Mouse (Mus musculus) forebrain, embryonic 12.5 days (tissue): Measurements from ENCODE around the gene Endod1. TPM values are rescaled to one million over a fixed set of nuclear protein-coding genes. Genes with fewer than 3 reads are reported as not detected.
A peak's percentile ranks its signal among the peaks of the same experiment; 100 is the strongest.
"Not testable (repeated sequence)": the region's sequence is repeated elsewhere in the genome, so short reads cannot be mapped to it uniquely, and the experiment has no call there.

Source experiments
- ATAC-seq: fragments of 200-750 bp; cut with Nextera tagmentation; 2 replicates; pipeline ENCODE4 v1.8.0; 2017; ENCODE audit warnings: moderate TSS enrichment; ENCODE audit not compliant: low FRiP score
- H3K27ac ChIP-seq: fragments of 300-500 bp; sonication (generic); 2 replicates; pipeline ENCODE4 v1.5.1; 2016; ENCODE audit warnings: mild to moderate bottlenecking
- H3K27me3 ChIP-seq: fragments of 300-500 bp; sonication (generic); 2 replicates; pipeline ENCODE4 v1.6.1; 2016; ENCODE audit warnings: mild to moderate bottlenecking
- H3K36me3 ChIP-seq: fragments of 300-500 bp; sonication (generic); replicated peaks from 2 replicates; pipeline ENCODE4 v1.6.1; 2016; ENCODE audit warnings: mild to moderate bottlenecking
- H3K4me1 ChIP-seq: fragments of 300-500 bp; sonication (generic); 2 replicates; pipeline ENCODE4 v1.6.1; 2016
- H3K4me2 ChIP-seq: fragments of 300-500 bp; sonication (generic); 2 replicates; pipeline ENCODE4 v1.6.1; 2016; ENCODE audit warnings: mild to moderate bottlenecking, moderate library complexity
- H3K4me3 ChIP-seq: fragments of 300-500 bp; sonication (generic); replicated peaks from 2 replicates; pipeline ENCODE4 v1.5.1; 2016; ENCODE audit warnings: mild to moderate bottlenecking
- H3K9ac ChIP-seq: fragments of 300-500 bp; sonication (generic); 2 replicates; pipeline ENCODE4 v1.6.1; 2016; ENCODE audit warnings: mild to moderate bottlenecking
- H3K9me3 ChIP-seq: fragments of 300-500 bp; sonication (generic); 2 replicates; pipeline ENCODE4 v1.6.1; 2016
- WGBS: fragments of 180-500 bp; shearing (Covaris S2); methylation state at CpG from one replicate; pipeline ENCODE4 v1.1.7; 2016; 5-methylcytosine and 5-hydroxymethylcytosine counted together
- polyA plus RNA-seq: library from polyadenylated mRNA; unstranded; fragments of >200 nt; fragmentation: Nextera tagmentation; extraction: Ambion mirVana; gene quantifications from 2 replicates; pipeline ENCODE4 v1.2.1, GENCODE M21; 2016

The Endod1 gene
- polyA plus RNA-seq, 1 experiment from 2014 or later: 6.9 TPM

DNA sequence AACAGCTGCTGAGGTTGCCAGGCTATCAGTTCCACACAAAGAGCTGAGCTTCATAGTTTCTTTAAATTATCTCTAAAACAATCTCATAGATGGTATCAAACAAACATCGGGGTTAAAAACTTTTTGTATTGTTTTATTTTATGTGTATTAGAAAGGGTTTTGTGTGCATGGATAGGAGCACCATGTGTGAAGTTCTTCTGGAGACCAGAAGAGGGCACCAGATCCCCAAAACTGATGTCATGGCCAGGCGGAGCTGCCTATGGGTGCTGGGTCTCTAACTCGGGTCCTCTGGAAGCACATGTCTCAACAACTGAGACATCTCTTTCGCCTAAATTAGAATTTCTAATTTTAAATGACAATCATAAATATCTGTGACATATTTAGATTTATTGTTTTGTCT is 32.9 kb downstream of the Endod1 start:
- H3K4me3 ChIP-seq: no peak overlapping the region
- H3K4me1 ChIP-seq: no peaks in the 10 kb centered on the region
- H3K36me3 ChIP-seq: no peaks in the 10 kb centered on the region
- ATAC-seq: no peak
- no peaks in the 10 kb centered on the region for H3K9me3 ChIP-seq
- H3K9ac ChIP-seq: no peak overlapping the region
- H3K27ac ChIP-seq: no peak overlapping the region
- WGBS: 58% methylated on average over 4 of the region's 4 CpGs
- no peak overlapping the region for H3K4me2 ChIP-seq
- no peaks in the 10 kb centered on the region for H3K27me3 ChIP-seq

GRCm38 (mm10) chr9:14345866-14346265 is 35.4 kb downstream of the Endod1 start:
- H3K9me3 ChIP-seq, H3K4me2 ChIP-seq, ATAC-seq, H3K36me3 ChIP-seq, H3K4me3 ChIP-seq, H3K4me1 ChIP-seq, H3K9ac ChIP-seq, H3K27me3 ChIP-seq, H3K27ac ChIP-seq: not testable (repeated sequence)
- 89% methylated on average over 4 of the region's 4 CpGs for WGBS

DNA sequence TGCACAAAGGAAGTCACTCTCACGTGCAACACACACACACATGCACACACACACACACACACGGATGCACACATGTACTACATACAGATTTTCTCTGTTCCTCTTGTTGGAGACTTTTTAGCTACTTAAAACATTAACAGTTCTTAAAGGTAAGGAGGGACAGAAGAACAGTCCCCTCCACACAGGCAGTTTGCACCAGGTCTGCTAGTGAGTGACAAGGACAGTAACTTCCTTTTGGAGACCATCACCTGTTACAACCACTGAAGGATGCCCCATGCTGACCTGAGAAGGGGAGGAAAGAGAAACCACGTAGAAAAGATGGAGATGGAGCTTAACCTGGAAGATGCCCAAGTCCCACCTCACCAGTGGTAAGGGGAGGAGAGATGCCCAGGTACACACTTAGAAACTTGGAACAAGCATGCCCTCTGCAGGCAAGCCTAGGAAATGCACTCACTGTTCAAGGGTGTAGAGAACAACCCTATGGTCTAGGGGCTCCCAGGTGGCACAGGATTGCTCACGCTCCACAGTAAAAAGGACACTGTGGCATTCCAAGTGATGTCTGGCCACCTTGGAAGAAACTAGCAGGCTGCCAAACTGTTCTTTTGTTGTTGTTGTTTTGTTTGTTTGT is 39.2 kb downstream of the Endod1 start:
- Histone ChIP-seq H3K4me1 (no peaks in the 10 kb centered on the region), H3K9me3 (no peaks in the 10 kb centered on the region), H3K27me3 (no peaks in the 10 kb centered on the region), H3K4me3 (no peak overlapping the region), H3K4me2 (no peak overlapping the region), H3K36me3 (no peaks in the 10 kb centered on the region), H3K9ac (no peak overlapping the region), H3K27ac (no peak overlapping the region)
- WGBS: 58% methylated on average over 4 of the region's 4 CpGs
- peak; percentile 81 for ATAC-seq

GRCm38 (mm10) chr9:14338701-14339100 is 42.6 kb downstream of the Endod1 start:
- Histone ChIP-seq H3K4me1 (no peaks in the 10 kb centered on the region), H3K27me3 (no peaks in the 10 kb centered on the region), H3K9me3 (no peaks in the 10 kb centered on the region), H3K4me2 (no peak overlapping the region), H3K9ac (no peak overlapping the region), H3K27ac (no peak overlapping the region), H3K4me3 (no peak overlapping the region), H3K36me3 (no peaks in the 10 kb centered on the region)
- WGBS: 69% methylated on average over 3 of the region's 3 CpGs
- ATAC-seq: no peak

DNA sequence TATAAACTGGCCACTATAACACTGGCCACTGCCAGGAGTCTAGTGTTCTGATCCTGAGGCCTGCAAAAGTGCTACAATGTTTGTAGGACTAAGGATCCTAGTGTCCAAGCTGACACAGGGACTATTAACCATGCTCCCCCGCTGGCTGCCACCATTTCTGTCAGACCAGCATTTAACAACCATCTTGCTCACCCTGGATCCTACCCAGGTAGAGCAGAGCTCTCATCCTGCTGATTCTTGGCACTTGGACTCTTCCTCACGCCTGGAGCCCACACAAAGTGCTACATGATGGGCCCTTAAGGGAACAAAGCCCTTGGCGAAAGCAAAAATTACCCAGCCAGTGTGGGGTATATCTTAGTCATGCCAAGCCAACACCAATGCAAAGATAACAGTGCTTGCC is 44.4 kb downstream of the Endod1 start:
- Histone ChIP-seq H3K36me3 (no peaks in the 10 kb centered on the region), H3K9ac (no peak overlapping the region), H3K9me3 (no peaks in the 10 kb centered on the region), H3K4me1 (no peaks in the 10 kb centered on the region), H3K27ac (no peak overlapping the region), H3K27me3 (no peaks in the 10 kb centered on the region), H3K4me3 (no peak overlapping the region), H3K4me2 (no peak overlapping the region)
- whole genome bisulfite sequencing: 88% methylated on average over 3 of the region's 3 CpGs
- no peak for ATAC-seq

- H3K27ac ChIP-seq: no peak overlapping the region
- no peak overlapping the region for H3K4me3 ChIP-seq
- no peaks in the 10 kb centered on the region for H3K4me1 ChIP-seq
- no peaks in the 10 kb centered on the region for H3K27me3 ChIP-seq
- ATAC-seq: no peak
- no peaks in the 10 kb centered on the region for H3K9me3 ChIP-seq
- WGBS: 92% methylated on average over 4 of the region's 4 CpGs
- no peak overlapping the region for H3K4me2 ChIP-seq
- H3K36me3 ChIP-seq: no peaks in the 10 kb centered on the region
- no peak overlapping the region for H3K9ac ChIP-seq
Measured at GRCm38 (mm10) chr9:14335829-14336228, 45.5 kb downstream of the Endod1 start.

DNA sequence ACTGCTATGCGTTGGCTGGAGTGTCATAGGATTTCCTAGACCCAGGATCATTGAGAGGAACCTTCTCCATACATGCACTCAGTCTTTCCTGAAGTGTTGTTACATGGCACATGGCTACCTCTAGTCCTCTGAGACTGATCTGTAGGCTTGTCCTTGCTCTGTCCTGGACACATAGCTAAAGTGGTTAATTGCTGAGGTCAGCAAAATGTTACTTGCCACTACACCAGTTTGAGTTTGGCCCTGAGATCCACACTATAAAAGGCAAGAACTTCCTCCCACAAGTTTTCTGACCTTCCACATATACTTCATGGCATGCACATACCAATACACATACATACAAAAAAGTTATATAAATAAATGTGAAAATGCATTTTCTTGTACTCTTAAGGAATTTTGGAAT is 64.7 kb downstream of the Endod1 start:
- H3K4me1 ChIP-seq: no peaks in the 10 kb centered on the region
- H3K4me2 ChIP-seq: no peak overlapping the region
- ATAC-seq: no peak
- WGBS: 91% methylated on average over 1 of the region's 1 CpGs
- no peak overlapping the region for H3K4me3 ChIP-seq
- H3K27me3 ChIP-seq: no peaks in the 10 kb centered on the region
- no peak overlapping the region for H3K27ac ChIP-seq
- no peaks in the 10 kb centered on the region for H3K9me3 ChIP-seq
- no peak overlapping the region for H3K9ac ChIP-seq
- peaks cover 43% of the 10 kb centered on the region for H3K36me3 ChIP-seq

GRCm38 (mm10) chr9:14314477-14314876 is 66.8 kb downstream of the Endod1 start:
- peaks cover 36% of the 10 kb centered on the region for H3K36me3 ChIP-seq
- H3K27me3 ChIP-seq: no peaks in the 10 kb centered on the region
- H3K27ac ChIP-seq: no peak overlapping the region
- no peak overlapping the region for H3K4me3 ChIP-seq
- no peak for ATAC-seq
- H3K4me1 ChIP-seq: no peaks in the 10 kb centered on the region
- H3K9ac ChIP-seq: no peak overlapping the region
- H3K4me2 ChIP-seq: no peak overlapping the region
- no peaks in the 10 kb centered on the region for H3K9me3 ChIP-seq
- WGBS: 95% methylated on average over 7 of the region's 7 CpGs

GRCm38 (mm10) chr9:14313968-14314367 is 67.3 kb downstream of the Endod1 start:
- Histone ChIP-seq H3K36me3 (peaks cover 38% of the 10 kb centered on the region), H3K4me3 (no peak overlapping the region), H3K9me3 (no peaks in the 10 kb centered on the region), H3K9ac (no peak overlapping the region), H3K27me3 (no peaks in the 10 kb centered on the region), H3K27ac (no peak overlapping the region), H3K4me2 (no peak overlapping the region), H3K4me1 (no peaks in the 10 kb centered on the region)
- 94% methylated on average over 3 of the region's 3 CpGs for WGBS
- no peak for ATAC-seq

DNA sequence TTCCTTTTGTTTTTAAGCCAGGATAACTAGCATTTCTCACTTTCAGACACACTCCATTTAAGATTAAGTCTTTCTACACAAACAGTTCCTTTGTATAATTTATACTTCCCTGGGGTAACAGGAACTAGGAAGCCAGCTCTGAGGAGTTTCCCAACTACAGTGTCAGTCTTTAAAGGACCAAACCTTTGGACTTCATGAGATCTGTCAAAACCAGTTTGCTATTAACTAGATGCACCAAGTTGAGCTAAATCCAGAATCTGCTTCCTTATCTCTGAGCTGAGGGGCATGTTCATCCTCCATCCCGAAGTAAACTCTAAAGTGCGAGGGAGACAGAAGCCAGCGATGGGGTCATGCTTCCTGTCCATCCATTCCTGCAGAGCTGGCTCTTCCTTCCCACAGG is 74.0 kb downstream of the Endod1 start:
- Histone ChIP-seq H3K4me2 (no peak overlapping the region), H3K9ac (no peak overlapping the region), H3K9me3 (no peaks in the 10 kb centered on the region), H3K4me3 (no peak overlapping the region), H3K4me1 (peaks cover 14% of the 10 kb centered on the region), H3K36me3 (peaks cover 16% of the 10 kb centered on the region), H3K27ac (no peak overlapping the region), H3K27me3 (no peaks in the 10 kb centered on the region; the same call in 1 of the 2 replicates)
- 96% methylated on average over 3 of the region's 3 CpGs for WGBS
- ATAC-seq: no peak

DNA sequence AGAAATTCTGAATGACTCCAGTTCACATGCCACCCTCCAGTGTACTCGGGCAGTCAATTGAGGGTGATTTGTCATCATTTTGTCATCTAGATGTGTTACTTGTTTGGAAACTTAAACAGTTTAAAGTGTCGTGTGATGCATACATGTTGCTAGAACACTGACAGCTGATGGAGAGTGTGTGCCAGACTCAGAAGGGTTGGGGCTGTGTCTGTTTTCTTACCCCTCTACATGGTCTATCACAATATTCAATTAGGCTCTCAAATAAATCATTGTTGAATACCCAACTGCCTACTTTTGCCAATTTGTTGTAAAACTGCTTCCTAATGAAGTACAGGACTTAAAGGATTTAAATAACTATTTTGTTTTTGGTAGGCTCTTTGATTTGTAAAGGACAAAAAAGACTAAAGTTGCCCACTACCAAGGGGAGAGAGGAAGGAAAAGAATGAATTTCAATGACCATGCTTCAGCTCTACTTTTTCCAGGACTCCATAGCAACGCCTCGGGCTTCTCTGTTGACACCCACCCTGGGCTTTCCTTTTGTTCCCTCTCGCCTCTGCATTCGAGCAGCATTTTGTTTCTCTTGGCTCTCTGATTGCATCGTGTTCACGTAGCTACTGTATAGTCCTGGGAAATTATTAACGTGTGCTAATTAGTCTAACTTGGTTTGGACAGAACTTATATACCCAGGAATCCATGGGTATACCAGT is 76.9 kb downstream of the Endod1 start:
- Histone ChIP-seq H3K9me3 (no peaks in the 10 kb centered on the region), H3K36me3 (peaks cover 10% of the 10 kb centered on the region), H3K4me3 (no peak overlapping the region), H3K9ac (no peak overlapping the region), H3K27ac (no peak overlapping the region), H3K27me3 (no peaks in the 10 kb centered on the region; the same call in 1 of the 2 replicates), H3K4me2 (peak overlapping the region; percentile 24; the same call in 1 of the 2 replicates), H3K4me1 (peaks cover 14% of the 10 kb centered on the region)
- 24% methylated on average over 9 of the region's 9 CpGs for WGBS
- peak; percentile 85; the same call in 1 of the 2 replicates for ATAC-seq
